Mouse (Mus musculus) limb, embryonic 14.5 days (tissue): ENCODE measurements around the gene Pdzk1ip1. TPM values are rescaled to one million over a fixed set of nuclear protein-coding genes. Genes with fewer than 3 reads are reported as not detected.

Experiments used
- ATAC-seq: fragments of 200-750 bp; cut with Nextera tagmentation; 2 replicates; pipeline ENCODE4 v1.8.0; 2017; ENCODE audit warnings: low read depth, moderate number of reproducible peaks, moderate TSS enrichment; ENCODE audit not compliant: low FRiP score
- DNase-seq: peaks from one replicate; pipeline ENCODE4 v3.0.0-alpha.2; 2015; ENCODE audit warnings: low spot score
- H3K27ac ChIP-seq: fragments of 300-500 bp; sonication (generic); replicated peaks from 2 replicates; pipeline ENCODE4 v1.5.1; 2014; ENCODE audit warnings: low read depth, mild to moderate bottlenecking, low read length, moderate library complexity, mixed read lengths
- H3K27me3 ChIP-seq: fragments of 300-500 bp; sonication (generic); 2 replicates; pipeline ENCODE4 v1.6.1; 2014; ENCODE audit warnings: low read length, mixed read lengths; ENCODE audit not compliant: control insufficient read depth, insufficient read depth
- H3K36me3 ChIP-seq: fragments of 300-500 bp; sonication (generic); 2 replicates; pipeline ENCODE4 v1.6.1; 2014; ENCODE audit warnings: mild to moderate bottlenecking, low read length, moderate library complexity, mixed read lengths; ENCODE audit not compliant: control insufficient read depth, insufficient read depth
- H3K4me1 ChIP-seq: fragments of 300-500 bp; sonication (generic); 2 replicates; pipeline ENCODE4 v1.6.1; 2014; ENCODE audit warnings: antibody characterized with exemption, low read length, mixed read lengths; ENCODE audit not compliant: control insufficient read depth, insufficient read depth
- H3K4me2 ChIP-seq: fragments of 300-500 bp; sonication (generic); replicated peaks from 2 replicates; pipeline ENCODE4 v1.6.1; 2014; ENCODE audit warnings: low read depth, mild to moderate bottlenecking, low read length, moderate library complexity; ENCODE audit not compliant: severe bottlenecking
- H3K4me3 ChIP-seq: fragments of 300-500 bp; sonication (generic); replicated peaks from 2 replicates; pipeline ENCODE4 v1.5.1; 2014; ENCODE audit warnings: low read length
- H3K9ac ChIP-seq: fragments of 300-500 bp; sonication (generic); 2 replicates; pipeline ENCODE4 v1.6.1; 2014; ENCODE audit warnings: mild to moderate bottlenecking, low read depth, low read length, moderate library complexity; ENCODE audit not compliant: severe bottlenecking
- H3K9me3 ChIP-seq: fragments of 300-500 bp; sonication (generic); 2 replicates; pipeline ENCODE4 v1.6.1; 2016; ENCODE audit warnings: low read length; ENCODE audit not compliant: control insufficient read depth
- POLR2A ChIP-seq: fragments of 200-500 bp; IDR thresholded peaks from 2 replicates; pipeline ENCODE4 v1.8.0; 2012; ENCODE audit warnings: inconsistent platforms, mild to moderate bottlenecking, moderate library complexity, borderline replicate concordance; ENCODE audit not compliant: insufficient read depth, insufficient read length; ENCODE audit errors: extremely low read depth
- WGBS: fragments of 180-500 bp; shearing (Covaris S2); extraction: QIAGEN DNeasy Blood & Tissue Kit; methylation state at CpG from one replicate; pipeline ENCODE4 v1.1.7; 2014; 5-methylcytosine and 5-hydroxymethylcytosine counted together
- polyA plus RNA-seq, 2 experiments: library from polyadenylated mRNA; depleted of rRNA in 1 of 2; stranded (reverse) in 1 of 2; unstranded in 1 of 2; fragments of >200 nt; fragmentation: Nextera tagmentation in 1 of 2; extraction: Ambion mirVana in 1 of 2; gene quantifications; 2 replicates each; pipeline versions ENCODE4 v1.2.1 to v1.2.3; 2012 to 2014

Gene Pdzk1ip1
- polyA plus RNA-seq, 2 experiments = 12.0 to 21.9 TPM

DNA sequence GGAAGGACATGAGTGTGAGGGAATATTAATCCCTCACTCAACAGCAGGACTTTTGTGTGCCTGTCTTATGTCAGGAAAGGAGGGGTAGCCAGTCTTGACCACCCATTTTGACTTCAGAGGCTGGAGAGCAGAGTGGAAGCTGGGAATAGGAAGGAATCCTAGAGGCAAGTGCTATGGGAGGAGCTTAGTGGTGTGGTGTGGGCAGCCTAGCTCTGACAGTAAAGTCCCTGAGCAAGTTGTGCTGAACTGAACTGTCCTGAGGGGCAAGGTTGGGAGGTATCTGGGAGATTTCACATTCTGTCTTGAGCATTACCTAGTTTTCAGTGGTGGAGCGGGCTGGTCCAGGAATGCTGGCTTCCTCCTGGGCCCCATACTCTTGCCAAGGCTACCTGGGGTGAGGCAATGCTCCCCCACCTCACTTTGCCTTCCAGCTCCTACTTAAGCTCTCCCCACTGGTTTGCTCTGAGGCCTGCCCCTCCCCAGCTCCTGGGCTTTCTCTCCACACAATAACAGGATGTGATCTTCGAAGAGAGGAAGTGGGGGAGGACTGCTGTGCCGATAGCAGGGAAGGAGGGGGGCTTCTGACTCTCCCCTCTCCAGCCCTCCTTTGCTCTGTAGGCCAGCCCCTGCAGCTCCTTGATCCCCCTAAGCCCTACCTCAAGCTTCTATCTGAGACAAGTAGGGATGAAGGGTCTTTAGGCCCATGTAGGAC, 13.1 kb upstream of the Pdzk1ip1 start:
- no peak for DNase-seq
- H3K27ac ChIP-seq = no peak overlapping the region

DNA sequence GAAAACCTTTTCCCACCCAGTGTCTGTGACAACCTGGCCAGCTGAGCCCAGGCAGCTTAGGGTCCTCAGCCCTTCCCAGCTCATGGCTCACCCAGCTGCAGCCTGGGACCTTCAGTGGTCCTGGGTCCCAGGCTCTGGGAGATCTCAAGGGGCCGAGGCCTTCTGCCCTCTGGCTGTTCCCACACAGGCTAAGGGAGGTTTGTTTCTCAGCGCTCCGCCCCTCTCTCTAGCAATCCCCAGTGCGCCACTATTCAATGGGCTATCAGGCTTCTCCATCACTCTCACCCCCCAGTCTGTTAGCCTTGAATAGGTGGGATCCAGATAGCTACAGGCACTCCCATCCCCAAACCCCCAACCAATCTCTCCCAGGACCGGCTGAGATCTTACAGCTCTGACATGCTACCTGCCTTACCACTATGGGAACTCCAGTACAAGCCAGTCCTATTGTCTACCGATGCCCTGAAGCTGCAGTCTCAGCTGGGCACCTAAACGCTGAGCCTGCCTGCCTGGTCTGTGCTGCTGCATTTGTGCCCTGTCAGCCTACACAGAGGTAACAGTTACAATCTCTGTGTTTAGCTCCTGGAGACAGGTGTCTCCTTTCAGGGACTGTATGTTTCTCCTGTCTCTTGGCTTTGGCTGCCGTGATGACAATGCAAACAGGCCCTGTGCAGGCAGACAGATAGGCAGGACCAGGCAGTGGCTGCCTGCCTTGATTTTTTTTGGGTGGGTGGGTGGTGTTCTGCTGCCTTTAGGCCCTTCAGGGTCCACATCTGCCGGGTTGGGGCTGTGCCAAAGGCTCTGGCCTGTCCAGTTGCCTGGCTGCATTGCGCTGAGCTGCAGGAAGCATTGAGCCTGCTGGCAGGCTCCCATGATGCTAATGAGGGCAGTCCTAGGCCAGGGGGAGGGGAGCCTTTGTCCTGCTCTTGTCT, 9.4 kb upstream of the Pdzk1ip1 start:
- no peaks in the 10 kb centered on the region for H3K36me3 ChIP-seq
- H3K27ac ChIP-seq = no peak overlapping the region
- H3K4me2 ChIP-seq = no peak overlapping the region
- no peak for TF ChIP-seq POLR2A
- DNase-seq (no peak), ATAC-seq (no peak)
- WGBS = 30% methylated on average over 10 of the region's 10 CpGs
- no peaks in the 10 kb centered on the region for H3K9me3 ChIP-seq
- no peak overlapping the region for H3K4me3 ChIP-seq
- H3K27me3 ChIP-seq = no peaks in the 10 kb centered on the region
- no peak overlapping the region for H3K9ac ChIP-seq
- no peaks in the 10 kb centered on the region for H3K4me1 ChIP-seq

More for the DNA sequence above, 13.1 kb upstream of the Pdzk1ip1 start:
- no peak for TF ChIP-seq POLR2A
- Histone ChIP-seq H3K9me3 (no peaks in the 10 kb centered on the region), H3K4me1 (no peaks in the 10 kb centered on the region), H3K36me3 (no peaks in the 10 kb centered on the region), H3K27me3 (no peaks in the 10 kb centered on the region), H3K4me2 (no peak overlapping the region), H3K4me3 (no peak overlapping the region), H3K9ac (no peak overlapping the region)
- 44% methylated on average over 3 of the region's 3 CpGs for WGBS
- no peak for ATAC-seq

DNA sequence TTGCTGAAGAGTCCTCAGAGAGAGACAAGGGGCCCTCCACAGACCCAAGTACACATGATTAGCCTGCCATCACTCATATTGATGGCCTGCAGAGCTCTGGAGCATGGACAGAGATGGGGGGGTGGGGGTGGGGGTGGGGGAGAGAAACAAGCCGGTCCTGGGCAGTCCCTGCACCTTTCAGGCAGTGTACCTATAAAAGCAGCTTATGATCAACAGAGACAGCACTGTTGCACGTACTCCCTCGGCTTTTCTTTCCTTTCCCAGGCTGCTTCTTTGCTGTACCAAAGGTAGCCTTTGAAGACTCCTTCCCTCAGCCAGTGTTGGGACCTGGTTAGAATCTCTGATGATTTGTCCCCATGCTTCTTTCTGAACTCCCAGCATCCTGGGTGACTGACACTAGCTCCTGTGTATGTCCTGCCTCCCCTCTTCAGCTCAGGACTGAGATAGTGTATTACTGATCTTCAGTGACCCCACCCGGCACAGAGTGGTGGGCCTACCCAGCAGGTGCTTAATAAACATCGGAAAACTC, 8.6 kb upstream of the Pdzk1ip1 start:
- DNase-seq (no peak), ATAC-seq (no peak)
- Histone ChIP-seq H3K4me3 (no peak overlapping the region), H3K9ac (no peak overlapping the region), H3K36me3 (no peaks in the 10 kb centered on the region), H3K4me1 (no peaks in the 10 kb centered on the region), H3K9me3 (no peaks in the 10 kb centered on the region), H3K27me3 (no peaks in the 10 kb centered on the region), H3K27ac (no peak overlapping the region), H3K4me2 (no peak overlapping the region)
- WGBS = 25% methylated on average over 5 of the region's 5 CpGs
- no peak for TF ChIP-seq POLR2A

DNA sequence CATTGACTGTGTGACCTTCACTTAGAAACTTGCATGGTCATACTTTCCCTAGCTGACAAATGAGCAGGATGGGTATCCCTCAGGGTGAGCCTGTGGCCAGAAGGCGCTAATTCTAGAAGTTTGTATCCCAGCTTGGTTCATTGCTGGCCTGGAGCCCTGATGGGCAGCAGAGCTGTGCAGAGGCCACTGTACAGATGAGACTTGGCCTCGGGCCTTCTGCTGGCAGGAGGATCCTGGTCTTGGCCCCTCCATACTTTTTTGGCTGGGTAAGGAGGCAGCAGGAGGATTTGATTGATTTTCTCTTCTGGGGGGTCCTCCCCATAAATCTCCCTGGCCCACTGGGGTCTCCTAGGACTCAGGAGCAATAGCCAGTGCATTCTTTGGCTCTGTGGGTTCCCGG, 5.5 kb upstream of the Pdzk1ip1 start:
- Histone ChIP-seq H3K27ac (no peak overlapping the region), H3K9ac (no peak overlapping the region), H3K4me2 (no peak overlapping the region), H3K9me3 (no peaks in the 10 kb centered on the region), H3K27me3 (0 out of 2 replicates have a peak, but pooled peaks cover 2% of the 10 kb centered on the region), H3K4me3 (no peak overlapping the region), H3K36me3 (no peaks in the 10 kb centered on the region), H3K4me1 (no peaks in the 10 kb centered on the region)
- WGBS = 79% methylated on average over 3 of the region's 3 CpGs
- ATAC-seq (no peak), DNase-seq (no peak)
- TF ChIP-seq POLR2A = no peak

DNA sequence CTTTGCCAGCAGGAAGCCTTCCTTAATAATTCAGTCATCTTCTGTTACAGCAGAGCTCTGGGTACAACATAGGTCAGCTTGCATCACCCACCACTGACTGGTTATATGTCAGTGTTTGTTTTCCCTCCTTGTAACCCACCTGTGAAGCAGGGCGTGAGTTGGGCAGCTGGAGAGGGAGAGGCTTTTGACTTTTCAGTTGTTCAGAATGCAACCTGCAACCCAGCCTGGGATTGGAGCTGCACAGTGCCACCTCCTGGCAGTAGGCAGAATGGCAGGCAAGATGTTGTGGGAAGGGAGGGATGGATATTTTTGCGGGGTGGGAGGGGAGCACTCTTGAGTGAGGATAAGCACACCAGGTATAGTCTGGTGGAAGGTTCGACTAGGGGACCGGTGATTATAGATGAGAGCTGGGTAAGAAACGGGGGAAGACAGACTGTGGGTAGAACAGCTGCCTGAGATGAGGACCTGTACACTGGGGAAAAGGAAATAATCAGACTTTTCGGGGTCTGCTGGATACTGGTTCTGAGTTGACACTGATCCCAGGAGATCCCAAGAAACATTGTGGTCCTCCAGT, 2.9 kb upstream of the Pdzk1ip1 start:
- 19% methylated on average over 6 of the region's 6 CpGs for WGBS
- TF ChIP-seq POLR2A = no peak
- H3K9me3 ChIP-seq = no peaks in the 10 kb centered on the region
- H3K4me3 ChIP-seq = no peak overlapping the region
- DNase-seq (no peak), ATAC-seq (no peak)
- no peaks in the 10 kb centered on the region for H3K4me1 ChIP-seq
- H3K36me3 ChIP-seq = no peaks in the 10 kb centered on the region
- H3K27me3 ChIP-seq = 0 out of 2 replicates have a peak, but pooled peaks cover 15% of the 10 kb centered on the region
- no peak overlapping the region for H3K27ac ChIP-seq
- H3K4me2 ChIP-seq = no peak overlapping the region
- H3K9ac ChIP-seq = no peak overlapping the region
